Mouse (Mus musculus) left cerebral cortex, postnatal 10 days (tissue): ENCODE measurements at regions not wholly inside any gene's neighbourhood (a gene's known extent, or its start where the extent isn't known, plus 50 kb on each side); places are given as distances from the start of the nearest gene placed in this dataset.

Experiments used
- DNase-seq, 2 experiments: peaks; one replicate each; pipeline ENCODE4 v3.0.0; 2021 to 2022; ENCODE audit warnings: low spot score in 2 of 2, mixed read lengths in 1 of 2; ENCODE audit errors: extremely low spot score in 1 of 2
- intact Hi-C: fragments of 180-260 bp; cut with DNase I; formaldehyde crosslinking; loops from one replicate; pipeline ENCODE4 v1.15.1; 2025

- no peak for DNase-seq
- intact Hi-C loops, result no loop called here
These were observed 1055.8 kb upstream of the Nr2f1 start for GRCm38 (mm10) chr13:79255362-79255761.

DNA sequence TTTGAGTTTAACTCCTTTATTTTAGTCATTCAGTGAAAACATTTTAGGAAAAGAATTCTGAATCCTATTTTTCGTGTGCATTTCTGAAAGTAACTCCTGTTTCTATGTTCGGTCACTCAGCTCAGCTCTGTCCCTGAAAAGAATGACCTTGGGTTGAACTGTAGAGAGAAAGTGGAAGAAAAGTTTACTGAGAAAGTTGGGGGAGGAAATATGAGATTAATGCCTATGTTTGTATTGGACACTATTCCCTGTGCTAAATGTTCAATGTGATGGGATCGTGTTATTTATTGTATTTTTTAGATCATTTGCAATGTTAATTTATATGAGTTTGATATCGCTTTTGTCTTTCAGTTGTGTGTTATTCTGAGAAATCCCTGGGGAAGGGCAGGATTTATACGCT lies 1052.8 kb upstream of the Nr2f1 start:
- no peak for DNase-seq
- intact Hi-C loops, result no loop called here

DNA sequence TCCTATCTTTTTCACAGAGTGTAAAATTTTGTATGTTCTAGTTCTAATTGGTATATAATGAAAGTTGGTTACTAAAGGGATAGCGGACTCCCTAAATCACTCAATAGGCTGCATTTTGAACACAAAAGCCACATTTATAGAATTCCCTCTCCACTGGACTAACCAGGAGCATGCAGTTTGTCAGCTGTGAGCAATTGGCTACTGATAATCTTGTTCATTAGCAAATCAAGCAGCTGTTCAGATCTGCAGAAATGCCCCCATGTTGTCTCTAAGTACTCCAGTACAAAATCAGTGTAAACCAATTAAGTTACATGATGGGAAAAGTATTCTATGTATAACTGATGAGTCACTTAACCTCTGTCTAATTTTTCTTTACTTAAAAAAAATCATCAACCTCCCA lies 1051.7 kb upstream of the Nr2f1 start:
- intact Hi-C loops, result no loop called here
- no peak for DNase-seq
